Mouse (Mus musculus) heart, embryonic 11.5 days (tissue): Measurements from ENCODE around the gene Il1rl2. TPM values are rescaled to one million over a fixed set of nuclear protein-coding genes. Genes with fewer than 3 reads are reported as not detected.

Experiments
- ATAC-seq: fragments of 200-750 bp; cut with Nextera tagmentation; replicated peaks from 2 replicates; pipeline ENCODE4 v1.8.0; 2017; ENCODE audit warnings: moderate library complexity; ENCODE audit not compliant: insufficient number of reproducible peaks, low FRiP score, low TSS enrichment
- H3K27ac ChIP-seq: fragments of 300-500 bp; sonication (generic); 2 replicates; pipeline ENCODE4 v1.5.1; 2014; ENCODE audit warnings: mild to moderate bottlenecking, low read depth, low read length
- H3K27me3 ChIP-seq: fragments of 300-500 bp; sonication (generic); 2 replicates; pipeline ENCODE4 v1.6.1; 2014; ENCODE audit warnings: mild to moderate bottlenecking, low read length, mixed read lengths; ENCODE audit not compliant: control insufficient read depth, insufficient read depth
- H3K36me3 ChIP-seq: fragments of 300-500 bp; sonication (generic); 2 replicates; pipeline ENCODE4 v1.6.1; 2014; ENCODE audit warnings: mild to moderate bottlenecking, low read length, moderate library complexity, mixed read lengths; ENCODE audit not compliant: control insufficient read depth, insufficient read depth
- H3K4me1 ChIP-seq: fragments of 300-500 bp; sonication (generic); 2 replicates; pipeline ENCODE4 v1.6.1; 2014; ENCODE audit warnings: low read length; ENCODE audit not compliant: control insufficient read depth, insufficient read depth
- H3K4me2 ChIP-seq: fragments of 300-500 bp; sonication (generic); 2 replicates; pipeline ENCODE4 v1.6.1; 2014; ENCODE audit warnings: mild to moderate bottlenecking, moderate library complexity
- H3K4me3 ChIP-seq: fragments of 300-500 bp; sonication (generic); 2 replicates; pipeline ENCODE4 v1.5.1; 2014; ENCODE audit warnings: low read depth, low read length
- H3K9ac ChIP-seq: fragments of 300-500 bp; sonication (generic); 2 replicates; pipeline ENCODE4 v1.6.1; 2014; ENCODE audit warnings: mild to moderate bottlenecking, low read depth, low read length, moderate library complexity
- H3K9me3 ChIP-seq: fragments of 300-500 bp; sonication (generic); replicated peaks from 2 replicates; pipeline ENCODE4 v1.6.1; 2016; ENCODE audit warnings: low read length; ENCODE audit not compliant: control insufficient read depth
- WGBS: fragments of 180-500 bp; shearing (Covaris S2); extraction: QIAGEN DNeasy Blood & Tissue Kit; methylation state at CpG from one replicate; pipeline ENCODE4 v1.1.7; 2014; ENCODE audit not compliant: insufficient replicate concordance; 5-methylcytosine and 5-hydroxymethylcytosine counted together
- polyA plus RNA-seq: library from polyadenylated mRNA; unstranded; fragments of >200 nt; fragmentation: Nextera tagmentation; extraction: Ambion mirVana; gene quantifications from 2 replicates; pipeline ENCODE4 v1.2.1, GENCODE M21; 2014

Il1rl2 gene
- polyA plus RNA-seq, 1 experiment from 2014 or later = 1.5 TPM

GRCm38 (mm10) chr1:40376745-40377144, 52.3 kb downstream of the Il1rl2 start:
- H3K9me3 ChIP-seq = no peaks in the 10 kb centered on the region
- H3K9ac ChIP-seq = no peak overlapping the region
- 54% methylated on average over 7 of the region's 7 CpGs for WGBS
- H3K4me1 ChIP-seq = no peaks in the 10 kb centered on the region
- no peaks in the 10 kb centered on the region for H3K36me3 ChIP-seq
- H3K4me3 ChIP-seq = no peak overlapping the region
- no peaks in the 10 kb centered on the region for H3K27me3 ChIP-seq
- H3K27ac ChIP-seq = no peak overlapping the region
- no peak overlapping the region for H3K4me2 ChIP-seq
- no peak for ATAC-seq

- H3K27ac ChIP-seq = no peak overlapping the region
- H3K4me2 ChIP-seq = no peak overlapping the region
- H3K4me1 ChIP-seq = no peaks in the 10 kb centered on the region
- no peak overlapping the region for H3K9ac ChIP-seq
- H3K36me3 ChIP-seq = no peaks in the 10 kb centered on the region
- no peak for ATAC-seq
- WGBS = 14% methylated on average over 8 of the region's 8 CpGs
- H3K9me3 ChIP-seq = no peaks in the 10 kb centered on the region
- H3K4me3 ChIP-seq = no peak overlapping the region
- no peaks in the 10 kb centered on the region for H3K27me3 ChIP-seq
Measured at GRCm38 (mm10) chr1:40378794-40379193, 54.4 kb downstream of the Il1rl2 start.

- no peak for ATAC-seq
- Histone ChIP-seq H3K4me1 (no peaks in the 10 kb centered on the region), H3K4me3 (no peak overlapping the region), H3K4me2 (no peak overlapping the region), H3K27me3 (no peaks in the 10 kb centered on the region), H3K9ac (no peak overlapping the region), H3K36me3 (no peaks in the 10 kb centered on the region), H3K9me3 (no peaks in the 10 kb centered on the region), H3K27ac (no peak overlapping the region)
- WGBS = 54% methylated on average over 6 of the region's 6 CpGs
Measured at GRCm38 (mm10) chr1:40380111-40380510, 55.7 kb downstream of the Il1rl2 start.

- no peak for ATAC-seq
- Histone ChIP-seq H3K4me2 (no peak overlapping the region), H3K27ac (no peak overlapping the region), H3K27me3 (no peaks in the 10 kb centered on the region), H3K4me3 (no peak overlapping the region), H3K36me3 (no peaks in the 10 kb centered on the region), H3K9me3 (no peaks in the 10 kb centered on the region), H3K9ac (no peak overlapping the region), H3K4me1 (no peaks in the 10 kb centered on the region)
- 78% methylated on average over 11 of the region's 11 CpGs for WGBS
Measured at GRCm38 (mm10) chr1:40380990-40381389, 56.6 kb downstream of the Il1rl2 start.

GRCm38 (mm10) chr1:40382841-40383240, 58.4 kb downstream of the Il1rl2 start:
- no peak for ATAC-seq
- H3K4me3 ChIP-seq = no peak overlapping the region
- no peaks in the 10 kb centered on the region for H3K36me3 ChIP-seq
- no peak overlapping the region for H3K9ac ChIP-seq
- H3K4me1 ChIP-seq = no peaks in the 10 kb centered on the region
- H3K9me3 ChIP-seq = no peaks in the 10 kb centered on the region
- no peak overlapping the region for H3K27ac ChIP-seq
- 75% methylated on average over 5 of the region's 5 CpGs for WGBS
- H3K27me3 ChIP-seq = no peaks in the 10 kb centered on the region
- no peak overlapping the region for H3K4me2 ChIP-seq

GRCm38 (mm10) chr1:40384931-40385545, 60.6 kb downstream of the Il1rl2 start:
- H3K4me2 ChIP-seq = no peak overlapping the region
- H3K4me3 ChIP-seq = no peak overlapping the region
- H3K9ac ChIP-seq = no peak overlapping the region
- H3K4me1 ChIP-seq = no peaks in the 10 kb centered on the region
- no peaks in the 10 kb centered on the region for H3K27me3 ChIP-seq
- no peak for ATAC-seq
- H3K36me3 ChIP-seq = no peaks in the 10 kb centered on the region
- H3K9me3 ChIP-seq = no peaks in the 10 kb centered on the region
- no peak overlapping the region for H3K27ac ChIP-seq
- WGBS = 86% methylated on average over 8 of the region's 8 CpGs

GRCm38 (mm10) chr1:40391374-40391773, 67.0 kb downstream of the Il1rl2 start:
- WGBS = 76% methylated on average over 3 of the region's 3 CpGs
- no peak for ATAC-seq

GRCm38 (mm10) chr1:40392535-40392934, 68.1 kb downstream of the Il1rl2 start:
- WGBS = 79% methylated on average over 6 of the region's 6 CpGs

More at GRCm38 (mm10) chr1:40391374-40391773, 67.0 kb downstream of the Il1rl2 start:
- Histone ChIP-seq H3K27me3 (no peaks in the 10 kb centered on the region), H3K36me3 (no peaks in the 10 kb centered on the region), H3K9ac (no peak overlapping the region), H3K4me1 (no peaks in the 10 kb centered on the region), H3K27ac (no peak overlapping the region), H3K4me3 (no peak overlapping the region), H3K9me3 (no peaks in the 10 kb centered on the region), H3K4me2 (no peak overlapping the region)

GRCm38 (mm10) chr1:40393214-40393613, 68.8 kb downstream of the Il1rl2 start:
- Histone ChIP-seq H3K27ac (no peak overlapping the region), H3K9me3 (no peaks in the 10 kb centered on the region), H3K9ac (no peak overlapping the region), H3K27me3 (no peaks in the 10 kb centered on the region), H3K4me3 (no peak overlapping the region), H3K36me3 (no peaks in the 10 kb centered on the region), H3K4me2 (no peak overlapping the region), H3K4me1 (no peaks in the 10 kb centered on the region)
- WGBS = 77% methylated on average over 7 of the region's 7 CpGs
- no peak for ATAC-seq

More at GRCm38 (mm10) chr1:40392535-40392934, 68.1 kb downstream of the Il1rl2 start:
- no peak overlapping the region for H3K27ac ChIP-seq
- no peaks in the 10 kb centered on the region for H3K9me3 ChIP-seq
- no peaks in the 10 kb centered on the region for H3K27me3 ChIP-seq
- no peak for ATAC-seq
- H3K9ac ChIP-seq = no peak overlapping the region
- H3K4me2 ChIP-seq = no peak overlapping the region
- no peaks in the 10 kb centered on the region for H3K36me3 ChIP-seq
- no peaks in the 10 kb centered on the region for H3K4me1 ChIP-seq
- H3K4me3 ChIP-seq = no peak overlapping the region
